Mouse (Mus musculus) hindlimb bud, embryonic 11.5 days (tissue): Measurements from ENCODE around the gene Tbc1d25.

ENCODE experiments used
- DNase-seq: peaks from one replicate; pipeline ENCODE4 v3.0.0-alpha.2; 2012; ENCODE audit warnings: low read depth, low spot score; ENCODE audit errors: extremely low spot score

The Tbc1d25 gene

GRCm38 (mm10) chrX:8175504-8176385, at the start of gene Tbc1d25:
Tbc1d25 (minus strand) TSS chrX:8176181.
- DNase-seq, result no peak

GRCm38 (mm10) chrX:8223473-8223872, 47.5 kb upstream of the Tbc1d25 start:
- no peak for DNase-seq

GRCm38 (mm10) chrX:8222678-8223421, 46.9 kb upstream of the Tbc1d25 start:
- DNase-seq, result no peak

GRCm38 (mm10) chrX:8222296-8222677, 46.3 kb upstream of the Tbc1d25 start:
- DNase-seq, result no peak

GRCm38 (mm10) chrX:8219651-8220050, 43.7 kb upstream of the Tbc1d25 start:
- no peak for DNase-seq

GRCm38 (mm10) chrX:8218114-8218513, 42.1 kb upstream of the Tbc1d25 start:
- DNase-seq, result no peak

- no peak for DNase-seq
These were observed 41.4 kb upstream of the Tbc1d25 start for GRCm38 (mm10) chrX:8217383-8217782.

GRCm38 (mm10) chrX:8211490-8212207, 35.7 kb upstream of the Tbc1d25 start:
- no peak for DNase-seq

GRCm38 (mm10) chrX:8209720-8210119, 33.7 kb upstream of the Tbc1d25 start:
- no peak for DNase-seq

GRCm38 (mm10) chrX:8207224-8207623, 31.2 kb upstream of the Tbc1d25 start:
- no peak for DNase-seq

- no peak for DNase-seq
These were observed 30.8 kb upstream of the Tbc1d25 start for GRCm38 (mm10) chrX:8206694-8207197.

- DNase-seq, result no peak
These were observed 30.2 kb upstream of the Tbc1d25 start, which contains the start of gene Porcn for GRCm38 (mm10) chrX:8206015-8206693. Porcn (minus strand) TSS chrX:8206525.

GRCm38 (mm10) chrX:8205551-8205950, 29.6 kb upstream of the Tbc1d25 start:
- DNase-seq, result no peak

- no peak for DNase-seq
These were observed 29.1 kb upstream of the Tbc1d25 start for GRCm38 (mm10) chrX:8205088-8205487.

GRCm38 (mm10) chrX:8204076-8204475, 28.1 kb upstream of the Tbc1d25 start:
- no peak for DNase-seq

- DNase-seq, result no peak
These were observed 27.1 kb upstream of the Tbc1d25 start for GRCm38 (mm10) chrX:8203105-8203504.

GRCm38 (mm10) chrX:8193419-8193723, 17.4 kb upstream of the Tbc1d25 start, which contains the start of gene Ebp:
Ebp (minus strand) TSS chrX:8193512.
- no peak for DNase-seq

GRCm38 (mm10) chrX:8192640-8193418, 16.8 kb upstream of the Tbc1d25 start:
- DNase-seq, result no peak

GRCm38 (mm10) chrX:8192126-8192639, 16.2 kb upstream of the Tbc1d25 start:
- no peak for DNase-seq
